Mouse (Mus musculus): ENCODE data around the gene Cmtr1.

The Cmtr1 gene

GRCm38 (mm10) chr17:29737849-29738804 lies 77.7 kb downstream of the Cmtr1 start:
- DNase-seq = no peak

GRCm38 (mm10) chr17:29747466-29747865 lies 87.1 kb downstream of the Cmtr1 start:
- no peak for DNase-seq

- no peak for DNase-seq
These were observed 94.1 kb downstream of the Cmtr1 start for GRCm38 (mm10) chr17:29754510-29754909.

All from cerebellum, adult 11-12 months (tissue).